Mouse (Mus musculus) kidney, embryonic 15.5 days (tissue): Measurements from ENCODE around the gene Sez6. TPM values are rescaled to one million over a fixed set of nuclear protein-coding genes. Genes with fewer than 3 reads are reported as not detected.

Experiments
- ATAC-seq: fragments of 200-750 bp; cut with Nextera tagmentation; replicated peaks from 2 replicates; pipeline ENCODE4 v1.8.0; 2017; ENCODE audit warnings: moderate TSS enrichment; ENCODE audit not compliant: low FRiP score
- H3K27ac ChIP-seq: fragments of 300-500 bp; sonication (generic); 2 replicates; pipeline ENCODE4 v1.5.1; 2015; ENCODE audit warnings: mild to moderate bottlenecking, inconsistent platforms
- H3K27me3 ChIP-seq: fragments of 300-500 bp; sonication (generic); 2 replicates; pipeline ENCODE4 v1.6.1; 2015; ENCODE audit warnings: inconsistent platforms
- H3K36me3 ChIP-seq: fragments of 300-500 bp; sonication (generic); 2 replicates; pipeline ENCODE4 v1.6.1; 2015; ENCODE audit warnings: inconsistent platforms
- H3K4me1 ChIP-seq: fragments of 300-500 bp; sonication (generic); 2 replicates; pipeline ENCODE4 v1.6.1; 2015; ENCODE audit warnings: inconsistent platforms
- H3K4me2 ChIP-seq: fragments of 300-500 bp; sonication (generic); 2 replicates; pipeline ENCODE4 v1.6.1; 2015; ENCODE audit warnings: moderate library complexity, mild to moderate bottlenecking, inconsistent platforms
- H3K4me3 ChIP-seq: fragments of 300-500 bp; sonication (generic); replicated peaks from 2 replicates; pipeline ENCODE4 v1.5.1; 2015; ENCODE audit warnings: mild to moderate bottlenecking, inconsistent platforms
- H3K9ac ChIP-seq: fragments of 300-500 bp; sonication (generic); 2 replicates; pipeline ENCODE4 v1.6.1; 2015; ENCODE audit warnings: mild to moderate bottlenecking, inconsistent platforms
- H3K9me3 ChIP-seq: fragments of 300-500 bp; sonication (generic); replicated peaks from 2 replicates; pipeline ENCODE4 v1.6.1; 2016; ENCODE audit warnings: inconsistent platforms
- WGBS: fragments of 180-500 bp; shearing (Covaris S2); methylation state at CpG from one replicate; pipeline ENCODE4 v1.1.7; 2015; ENCODE audit warnings: mixed read lengths; 5-methylcytosine and 5-hydroxymethylcytosine counted together
- polyA plus RNA-seq: library from polyadenylated mRNA; unstranded; fragments of >200 nt; fragmentation: Nextera tagmentation; extraction: Ambion mirVana; gene quantifications from 2 replicates; pipeline ENCODE4 v1.2.1, GENCODE M21; 2015

Sez6 gene
- polyA plus RNA-seq, 1 experiment from 2014 or later, result 0.44 TPM

GRCm38 (mm10) chr11:77909376-77909775 lies 21.2 kb upstream of the Sez6 start:
- Histone ChIP-seq H3K4me1 (peaks cover 7% of the 10 kb centered on the region), H3K27me3 (peaks cover 67% of the 10 kb centered on the region), H3K27ac (no peak overlapping the region), H3K4me2 (no peak overlapping the region), H3K4me3 (no peak overlapping the region), H3K36me3 (no peaks in the 10 kb centered on the region), H3K9me3 (no peaks in the 10 kb centered on the region), H3K9ac (no peak overlapping the region)
- 26% methylated on average over 5 of the region's 5 CpGs for WGBS
- no peak for ATAC-seq

GRCm38 (mm10) chr11:77909776-77910175 lies 20.8 kb upstream of the Sez6 start:
- Histone ChIP-seq H3K27me3 (peaks cover 67% of the 10 kb centered on the region), H3K9ac (no peak overlapping the region), H3K4me3 (no peak overlapping the region), H3K36me3 (no peaks in the 10 kb centered on the region), H3K4me2 (no peak overlapping the region), H3K27ac (no peak overlapping the region), H3K4me1 (peaks cover 10% of the 10 kb centered on the region), H3K9me3 (no peaks in the 10 kb centered on the region)
- 24% methylated on average over 6 of the region's 6 CpGs for WGBS
- ATAC-seq, result no peak

GRCm38 (mm10) chr11:77913505-77913904 lies 17.1 kb upstream of the Sez6 start:
- Histone ChIP-seq H3K27ac (no peak overlapping the region), H3K9me3 (no peaks in the 10 kb centered on the region), H3K4me1 (peaks cover 4% of the 10 kb centered on the region; the same call in 1 of the 2 replicates), H3K27me3 (peaks cover 75% of the 10 kb centered on the region), H3K9ac (no peak overlapping the region), H3K36me3 (no peaks in the 10 kb centered on the region), H3K4me3 (no peak overlapping the region), H3K4me2 (no peak overlapping the region)
- no peak for ATAC-seq
- WGBS, result 30% methylated on average over 6 of the region's 6 CpGs

DNA sequence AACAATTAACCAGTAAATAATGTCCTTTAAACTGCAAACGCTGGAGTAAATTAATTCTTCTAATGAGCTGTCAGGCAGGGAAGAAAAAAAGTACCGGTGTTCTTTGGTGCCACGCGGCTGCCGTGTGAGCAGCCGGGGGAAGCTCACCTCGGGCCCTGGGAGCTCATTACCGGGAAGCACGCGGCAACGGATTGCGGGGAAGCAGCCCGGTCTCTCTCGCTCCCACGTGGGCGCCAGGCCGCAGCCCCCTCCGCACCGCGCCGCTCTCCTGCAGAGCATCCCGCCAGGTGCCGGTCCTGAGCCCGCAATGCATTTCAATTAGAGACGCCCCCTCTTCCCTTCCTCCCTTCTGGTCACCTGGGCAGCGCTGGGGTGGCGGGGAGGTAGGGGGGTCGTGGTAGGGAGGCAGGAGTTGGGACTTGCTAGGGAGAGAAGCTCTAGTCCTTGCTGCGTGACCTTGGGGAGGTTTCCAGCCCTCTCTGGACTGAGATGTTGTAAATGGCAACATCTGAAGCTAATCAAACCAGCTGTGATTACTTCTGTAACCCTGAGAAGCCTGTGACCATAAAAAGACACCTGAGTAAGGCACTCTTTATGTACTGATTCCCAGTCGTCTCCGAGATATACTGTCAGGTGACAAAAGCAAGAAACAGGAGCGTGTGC lies 15.9 kb upstream of the Sez6 start:
- Histone ChIP-seq H3K4me1 (peaks cover 4% of the 10 kb centered on the region; the same call in 1 of the 2 replicates), H3K27ac (no peak overlapping the region), H3K9me3 (no peaks in the 10 kb centered on the region), H3K4me2 (peak overlapping the region; percentile 20; the same call in 1 of the 2 replicates), H3K36me3 (no peaks in the 10 kb centered on the region), H3K4me3 (no peak overlapping the region), H3K27me3 (peaks cover 67% of the 10 kb centered on the region), H3K9ac (no peak overlapping the region)
- no peak for ATAC-seq
- WGBS, result 1% methylated on average over 32 of the region's 32 CpGs

DNA sequence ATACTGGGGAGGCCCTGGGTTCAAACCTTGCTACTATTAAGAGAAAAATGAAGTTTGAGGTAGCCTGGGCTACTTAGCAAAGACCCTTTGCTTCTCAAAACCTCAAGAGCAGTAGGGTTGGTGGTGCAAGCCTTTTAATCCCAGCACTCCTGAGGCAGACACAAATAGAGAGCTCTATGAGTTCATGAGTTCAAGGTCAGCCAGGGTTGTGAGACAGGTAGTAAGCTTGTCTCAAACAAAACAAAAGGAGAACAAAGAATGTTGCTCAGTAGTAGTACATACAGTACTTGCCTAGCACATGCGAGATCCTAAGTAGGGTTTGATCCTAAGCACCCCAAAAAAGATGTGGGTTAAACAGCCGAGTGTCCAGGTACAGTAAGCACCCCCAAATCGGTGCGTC lies 13.9 kb upstream of the Sez6 start:
- Histone ChIP-seq H3K4me3 (no peak overlapping the region), H3K9me3 (no peaks in the 10 kb centered on the region), H3K4me2 (no peak overlapping the region), H3K27ac (no peak overlapping the region), H3K9ac (no peak overlapping the region), H3K4me1 (peaks cover 4% of the 10 kb centered on the region; the same call in 1 of the 2 replicates), H3K27me3 (peaks cover 68% of the 10 kb centered on the region), H3K36me3 (no peaks in the 10 kb centered on the region)
- WGBS, result 78% methylated on average over 4 of the region's 4 CpGs
- ATAC-seq, result no peak

GRCm38 (mm10) chr11:77917166-77917565 lies 13.4 kb upstream of the Sez6 start:
- 32% methylated on average over 10 of the region's 10 CpGs for WGBS
- Histone ChIP-seq H3K4me3 (no peak overlapping the region), H3K4me1 (peaks cover 4% of the 10 kb centered on the region; the same call in 1 of the 2 replicates), H3K27me3 (peaks cover 69% of the 10 kb centered on the region), H3K4me2 (no peak overlapping the region), H3K9ac (no peak overlapping the region), H3K36me3 (no peaks in the 10 kb centered on the region), H3K9me3 (no peaks in the 10 kb centered on the region), H3K27ac (no peak overlapping the region)
- no peak for ATAC-seq

DNA sequence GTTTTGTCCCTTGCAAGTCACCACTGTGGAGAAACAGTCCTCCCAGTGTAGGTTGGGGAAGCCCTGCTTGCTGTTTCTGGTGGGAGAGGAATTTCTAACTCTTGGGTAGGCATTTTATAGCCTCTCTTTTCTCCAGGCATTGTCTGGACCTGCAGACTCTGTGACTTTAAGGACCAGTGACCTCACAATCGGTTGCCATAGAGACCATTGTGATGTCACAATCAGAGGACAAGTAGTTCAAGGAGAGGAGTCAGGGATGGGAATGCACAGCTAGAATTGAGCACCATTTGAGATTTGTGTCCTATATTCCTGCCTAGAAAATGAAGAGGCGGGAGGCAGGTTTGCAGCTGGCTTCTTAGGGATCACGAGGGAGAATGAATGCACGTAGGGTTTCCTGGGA lies 7.3 kb upstream of the Sez6 start:
- no peaks in the 10 kb centered on the region for H3K9me3 ChIP-seq
- no peak overlapping the region for H3K9ac ChIP-seq
- peaks cover 70% of the 10 kb centered on the region for H3K27me3 ChIP-seq
- H3K36me3 ChIP-seq, result no peaks in the 10 kb centered on the region
- 85% methylated on average over 4 of the region's 4 CpGs for WGBS
- H3K27ac ChIP-seq, result no peak overlapping the region
- H3K4me1 ChIP-seq, result no peaks in the 10 kb centered on the region
- H3K4me3 ChIP-seq, result no peak overlapping the region
- H3K4me2 ChIP-seq, result no peak overlapping the region
- no peak for ATAC-seq

DNA sequence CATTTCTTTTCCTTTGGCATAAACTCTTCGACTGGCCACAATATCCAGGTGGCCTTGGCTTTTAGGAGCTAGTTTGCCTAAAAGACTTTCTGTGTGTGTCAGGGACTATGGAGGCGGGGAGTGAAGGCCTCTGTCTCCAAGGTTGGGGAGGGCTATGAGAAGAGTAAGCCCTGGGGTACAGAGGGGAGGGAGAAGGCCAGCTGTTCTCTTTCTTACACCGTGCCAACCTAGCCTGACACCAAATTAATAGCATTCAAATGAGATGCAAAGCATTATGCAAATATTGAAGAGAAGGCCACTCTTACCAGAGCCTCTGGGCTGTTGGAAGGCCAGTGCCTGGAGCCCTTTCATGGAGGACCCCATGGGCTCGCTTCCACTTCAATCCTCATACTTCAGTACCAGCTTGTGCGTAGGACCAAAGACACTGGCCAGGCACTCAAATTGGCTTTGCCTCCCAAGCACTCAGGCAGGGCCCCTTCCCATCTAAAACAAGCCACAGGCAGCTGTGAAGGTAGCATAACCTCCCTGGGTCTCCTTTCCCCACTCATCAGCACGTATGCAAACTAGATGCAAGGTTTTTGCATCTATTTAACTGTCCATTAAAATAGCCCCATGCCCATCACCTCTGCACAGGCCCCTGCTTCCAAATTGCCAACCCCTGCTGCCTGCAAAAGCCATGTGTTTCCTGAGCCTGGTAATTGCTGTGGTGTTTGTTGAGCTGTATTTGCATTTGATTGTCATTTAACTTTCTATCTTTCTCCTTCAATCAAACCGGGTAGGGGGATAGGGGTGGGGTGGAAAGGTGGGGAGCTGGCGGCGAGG lies 4.6 kb upstream of the Sez6 start:
- Histone ChIP-seq H3K4me1 (peaks cover 9% of the 10 kb centered on the region), H3K9me3 (no peaks in the 10 kb centered on the region), H3K9ac (no peak overlapping the region), H3K27ac (no peak overlapping the region), H3K36me3 (no peaks in the 10 kb centered on the region), H3K4me2 (no peak overlapping the region), H3K4me3 (no peak overlapping the region), H3K27me3 (peaks cover 91% of the 10 kb centered on the region)
- 27% methylated on average over 9 of the region's 9 CpGs for WGBS
- ATAC-seq, result no peak

GRCm38 (mm10) chr11:77926666-77927065 lies 3.9 kb upstream of the Sez6 start:
- H3K4me1 ChIP-seq, result peaks cover 15% of the 10 kb centered on the region
- H3K4me2 ChIP-seq, result no peak overlapping the region
- no peak overlapping the region for H3K4me3 ChIP-seq
- no peaks in the 10 kb centered on the region for H3K36me3 ChIP-seq
- ATAC-seq, result no peak
- no peaks in the 10 kb centered on the region for H3K9me3 ChIP-seq
- 8% methylated on average over 9 of the region's 9 CpGs for WGBS
- peaks cover 93% of the 10 kb centered on the region for H3K27me3 ChIP-seq
- H3K27ac ChIP-seq, result no peak overlapping the region
- no peak overlapping the region for H3K9ac ChIP-seq

- 69% methylated on average over 5 of the region's 5 CpGs for WGBS
These were observed 2.8 kb upstream of the Sez6 start for GRCm38 (mm10) chr11:77927837-77928236.

DNA sequence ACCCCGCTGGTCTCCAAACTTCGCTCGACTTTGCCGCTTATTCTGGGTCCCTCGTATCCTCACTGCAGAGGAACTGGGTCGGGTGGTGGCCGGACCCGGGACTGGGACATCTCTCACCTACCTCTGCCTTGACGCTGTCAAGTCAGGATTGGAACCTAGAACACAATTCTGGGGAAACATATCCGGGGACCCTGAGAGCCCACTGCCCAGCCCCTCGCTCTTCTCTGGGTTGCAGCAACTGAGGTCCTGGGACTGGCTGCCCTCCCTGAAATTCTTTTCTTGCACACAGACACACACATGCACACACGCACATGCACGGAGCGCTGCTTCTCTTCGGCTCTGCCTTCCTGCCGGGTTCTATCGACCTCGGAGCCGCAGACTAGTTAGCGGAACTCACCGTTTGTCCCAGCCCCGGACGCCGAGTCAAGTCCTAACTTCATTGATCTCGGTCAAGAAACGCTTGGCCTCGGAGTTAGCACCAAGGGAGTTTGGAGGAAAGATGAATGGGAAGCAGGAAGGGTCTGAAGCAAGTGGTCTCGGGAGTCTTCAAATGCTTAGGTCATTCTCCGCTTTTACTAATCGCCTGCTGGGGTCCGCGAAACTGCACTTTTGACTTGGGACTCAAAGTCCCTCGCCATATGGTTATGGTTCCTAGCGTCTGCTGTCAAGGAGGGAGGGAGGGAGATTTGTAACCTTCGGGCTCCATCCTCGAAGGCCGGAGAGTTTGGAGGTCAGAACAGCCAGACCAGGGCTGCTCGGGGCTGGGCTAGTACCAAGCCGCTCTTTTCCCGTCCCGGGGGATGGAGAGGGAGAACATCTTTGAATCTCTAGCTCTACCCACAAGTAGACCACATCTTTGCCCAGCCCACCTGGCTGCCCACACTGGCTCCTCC lies 1.2 kb downstream of the Sez6 start:
- Histone ChIP-seq H3K4me2 (peak overlapping the region; percentile 97), H3K9ac (no peak overlapping the region), H3K9me3 (no peaks in the 10 kb centered on the region), H3K4me3 (peak overlapping the region; percentile 53), H3K36me3 (no peaks in the 10 kb centered on the region), H3K4me1 (peaks cover 18% of the 10 kb centered on the region), H3K27ac (no peak overlapping the region), H3K27me3 (peaks cover 97% of the 10 kb centered on the region)
- ATAC-seq, result no peak
- 1% methylated on average over 41 of the region's 41 CpGs for WGBS

More at GRCm38 (mm10) chr11:77927837-77928236, 2.8 kb upstream of the Sez6 start:
- H3K27me3 ChIP-seq, result peaks cover 94% of the 10 kb centered on the region
- no peak for ATAC-seq
- H3K4me1 ChIP-seq, result peaks cover 18% of the 10 kb centered on the region
- H3K36me3 ChIP-seq, result no peaks in the 10 kb centered on the region
- H3K27ac ChIP-seq, result no peak overlapping the region
- no peak overlapping the region for H3K4me2 ChIP-seq
- H3K4me3 ChIP-seq, result no peak overlapping the region
- H3K9ac ChIP-seq, result no peak overlapping the region
- H3K9me3 ChIP-seq, result no peaks in the 10 kb centered on the region

GRCm38 (mm10) chr11:77932576-77932975 lies 2.0 kb downstream of the Sez6 start:
- no peak for ATAC-seq
- H3K27ac ChIP-seq, result no peak overlapping the region
- H3K9me3 ChIP-seq, result no peaks in the 10 kb centered on the region
- no peak overlapping the region for H3K4me2 ChIP-seq
- H3K4me1 ChIP-seq, result peaks cover 18% of the 10 kb centered on the region
- 44% methylated on average over 5 of the region's 5 CpGs for WGBS
- peaks cover 98% of the 10 kb centered on the region for H3K27me3 ChIP-seq
- H3K9ac ChIP-seq, result no peak overlapping the region
- no peaks in the 10 kb centered on the region for H3K36me3 ChIP-seq
- H3K4me3 ChIP-seq, result no peak overlapping the region
